Mouse (Mus musculus) bone marrow macrophage, adult 2 months (primary cell): Measurements from ENCODE around the gene Smok3a.

Source experiments
- CTCF ChIP-seq: IDR thresholded peaks from 2 replicates; pipeline ENCODE4 v1.5.1; 2012; ENCODE audit warnings: low read depth, mild to moderate bottlenecking, low read length, moderate library complexity
- POLR2A ChIP-seq: IDR thresholded peaks from 2 replicates; pipeline ENCODE4 v1.6.1; 2012; ENCODE audit warnings: mild to moderate bottlenecking, low read depth, low read length, borderline replicate concordance

GRCm38 (mm10) chr5:138080456-138080855, 59.4 kb downstream of the Smok3a start:
- TF ChIP-seq POLR2A (no peak), CTCF (no peak)
